ENCODE assay signal across 9 mouse cellular contexts in genomic region chr19:60891123-60891470, GRCm38 (mm10). TPM values are rescaled to one million over a fixed set of nuclear protein-coding genes. Genes with fewer than 3 reads are reported as not detected.
A peak's percentile ranks its signal among the peaks of the same experiment; 100 is the strongest.
DNase-seq lines count a peak whose midpoint lies in the region; ATAC-seq and TF ChIP-seq lines count a peak whose summit lies in the region.
"Had no signal": no experiment of that assay in that cellular context is flagged by ENCODE, and none has a peak within 500 bp of the region (broad histone marks: within the 10 kb centered on the region; RNA-seq: fewer than 3 reads in every experiment).

No protein-coding gene starts in this region.

- TF ChIP-seq EP300 in stomach, postnatal 0 days (optimal IDR thresholded peaks at IDR 0.05), result no peak

- intact Hi-C loops in gastrocnemius, adult 2 months (cut with DNase I), result loop anchor here (5.0 kb wide), 2 partner anchors 54 to 171 kb away; no protein-coding TSS in a partner anchor
- intact Hi-C loops in gastrocnemius, postnatal 36 days (cut with DNase I), result no loop called here

- 5% methylated on average over 4 of the region's 5 CpGs for WGBS in heart, embryonic 14.5 days
- 16% methylated on average over 4 of the region's 5 CpGs for WGBS in liver, embryonic 13.5 days (ENCODE audit: insufficient replicate concordance)
- WGBS in stomach, postnatal 0 days, result 5% methylated on average over 4 of the region's 5 CpGs

- DNase-seq in gastrocnemius, adult 2 months, result no peak
- DNase-seq in gastrocnemius, postnatal 36 days, result no peak
- peak; percentile 39 for DNase-seq in NIH3T3 (ENCODE audit: low read depth)
- no peak for DNase-seq in liver, embryonic 13.5 days
- no peak for DNase-seq in stomach, postnatal 0 days (ENCODE audit: low spot score)
- no peak for DNase-seq in adrenal gland, postnatal 25 days

- H3K9ac ChIP-seq in heart, embryonic 14.5 days (ENCODE audit: low read length), result peak overlapping the region; percentile 93
- peak overlapping the region; percentile 29; the same call in 1 of the 2 replicates for H3K9ac ChIP-seq in liver, embryonic 13.5 days
- H3K9ac ChIP-seq in stomach, postnatal 0 days (ENCODE audit: low read length), result no peak overlapping the region

- H3K27ac ChIP-seq in gastrocnemius, adult 2 months, result peak overlapping the region; percentile 73
- H3K27ac ChIP-seq in heart, embryonic 14.5 days (replicated peaks in 1 of 2; ENCODE audit: control insufficient read depth in 1 of 2, insufficient read depth in 1 of 2, low read depth in 2 of 2, low read length in 2 of 2), result peak overlapping the region; percentile 16 to 97; a peak in 2 of 4 replicates
- no peak overlapping the region for H3K27ac ChIP-seq in liver, embryonic 13.5 days
- H3K27ac ChIP-seq in stomach, postnatal 0 days (replicated peaks), result no peak overlapping the region

- TF ChIP-seq CTCF in gastrocnemius, adult 2 months (IDR thresholded peaks at IDR 0.05), result no peak
- no peak for TF ChIP-seq CTCF in stomach, postnatal 0 days (IDR thresholded peaks at IDR 0.05; ENCODE audit: low read depth)

- H3K4me3 ChIP-seq in gastrocnemius, adult 2 months, result peak overlapping the region; percentile 99
- peak overlapping the region; percentile 69 to 88 for H3K4me3 ChIP-seq in heart, embryonic 14.5 days (ENCODE audit: control insufficient read depth in 1 of 2, insufficient read depth in 1 of 2, low read depth in 1 of 2, low read length in 2 of 2)
- H3K4me3 ChIP-seq in liver, embryonic 13.5 days (replicated peaks), result peak overlapping the region; percentile 89
- H3K4me3 ChIP-seq in stomach, postnatal 0 days (ENCODE audit: low read depth, low read length), result peak overlapping the region; percentile 90; the same call in 1 of the 2 replicates

- no peaks in the 10 kb centered on the region for H3K9me3 ChIP-seq in heart, embryonic 14.5 days (ENCODE audit: control insufficient read depth, low read length)
- H3K9me3 ChIP-seq in liver, embryonic 13.5 days (replicated peaks), result no peaks in the 10 kb centered on the region
- H3K9me3 ChIP-seq in stomach, postnatal 0 days (ENCODE audit: control insufficient read depth, low read length), result no peaks in the 10 kb centered on the region
- H3K9me3 ChIP-seq: G1E had no signal

- H3K4me1 ChIP-seq in heart, embryonic 14.5 days (ENCODE audit: control insufficient read depth in 2 of 2, insufficient read depth in 2 of 2, low read length in 2 of 2), result peaks cover 3 to 38% of the 10 kb centered on the region in 2 experiments
- peaks cover 51% of the 10 kb centered on the region for H3K4me1 ChIP-seq in liver, embryonic 13.5 days (replicated peaks)
- no peaks in the 10 kb centered on the region for H3K4me1 ChIP-seq in stomach, postnatal 0 days (replicated peaks; ENCODE audit: control insufficient read depth, insufficient read depth)

- peak overlapping the region; percentile 82 for H3K4me2 ChIP-seq in heart, embryonic 14.5 days (ENCODE audit: low read length)
- peak overlapping the region; percentile 99 for H3K4me2 ChIP-seq in liver, embryonic 13.5 days
- peak overlapping the region; percentile 86 for H3K4me2 ChIP-seq in stomach, postnatal 0 days (replicated peaks; ENCODE audit: low read depth)

- ATAC-seq in heart, embryonic 14.5 days (ENCODE audit: insufficient number of reproducible peaks, insufficient read depth, low FRiP score, low read depth), result no peak
- no peak for ATAC-seq in liver, embryonic 13.5 days (ENCODE audit: low read depth)
- ATAC-seq in stomach, postnatal 0 days (ENCODE audit: low FRiP score, low TSS enrichment), result no peak
- ATAC-seq in erythroid progenitor cell, adult 5-6 weeks (replicated peaks; ENCODE audit: low FRiP score, poor library complexity, severe bottlenecking), result no peak

- no peaks in the 10 kb centered on the region for H3K27me3 ChIP-seq in heart, embryonic 14.5 days (ENCODE audit: control insufficient read depth, insufficient read depth, low read length)
- H3K27me3 ChIP-seq in liver, embryonic 13.5 days, result peaks cover 8% of the 10 kb centered on the region; the same call in 1 of the 2 replicates
- no peaks in the 10 kb centered on the region for H3K27me3 ChIP-seq in stomach, postnatal 0 days (ENCODE audit: control insufficient read depth, insufficient read depth, low read length)

- no peaks in the 10 kb centered on the region for H3K36me3 ChIP-seq in heart, embryonic 14.5 days (ENCODE audit: control insufficient read depth, insufficient read depth, low read length)
- no peaks in the 10 kb centered on the region for H3K36me3 ChIP-seq in liver, embryonic 13.5 days
- H3K36me3 ChIP-seq in stomach, postnatal 0 days (ENCODE audit: control insufficient read depth, insufficient read depth, low read length), result no peaks in the 10 kb centered on the region
- H3K36me3 ChIP-seq: G1E had no signal

RNA-seq across cellular contexts. Expression of gene Grk5, which starts 1.5 kb away (rescaled TPM):
- total RNA-seq in gastrocnemius, adult 2 months (2021), result 1 to 10 TPM; 3.9 to 5.4 TPM
- total RNA-seq in gastrocnemius, postnatal 36 days (2021), result 1 to 10 TPM; 3.5 to 4.1 TPM
- 4.5 TPM in 2 replicates for polyA plus RNA-seq in heart, embryonic 14.5 days (2014; fragmentation: Nextera tagmentation; extraction: Ambion mirVana)
- 0.47 and 0.96 TPM in 2 replicates for polyA plus RNA-seq in liver, embryonic 13.5 days (2015; fragmentation: Nextera tagmentation; extraction: Ambion mirVana)
- 1.0 and 1.1 TPM in 2 replicates for polyA plus RNA-seq in stomach, postnatal 0 days (2015; fragmentation: Nextera tagmentation; extraction: Ambion mirVana)
- total RNA-seq in erythroid progenitor cell, adult 5-6 weeks (2015; ENCODE audit: low replicate concordance), result 2.2 and 2.5 TPM in 2 replicates
- total RNA-seq in erythroid progenitor cell, adult 5-6 weeks (2017; ENCODE audit: low replicate concordance), result 8.0 and 11.1 TPM in 2 replicates
- total RNA-seq in adrenal gland, postnatal 25 days (2021), result 17.9 and 25.6 TPM in 2 replicates

RNA-seq across cellular contexts. Expression of gene Prdx3, which starts 16.7 kb away (rescaled TPM):
- total RNA-seq in gastrocnemius, adult 2 months (2021), result 100 to 1,000 TPM; 207 to 240 TPM
- 100 to 1,000 TPM; 205 to 207 TPM for total RNA-seq in gastrocnemius, postnatal 36 days (2021)
- 201 and 205 TPM in 2 replicates for polyA plus RNA-seq in heart, embryonic 14.5 days (2014; fragmentation: Nextera tagmentation; extraction: Ambion mirVana)
- 405 and 440 TPM in 2 replicates for polyA plus RNA-seq in liver, embryonic 13.5 days (2015; fragmentation: Nextera tagmentation; extraction: Ambion mirVana)
- polyA plus RNA-seq in stomach, postnatal 0 days (2015; fragmentation: Nextera tagmentation; extraction: Ambion mirVana), result 123 and 127 TPM in 2 replicates
- total RNA-seq in erythroid progenitor cell, adult 5-6 weeks (2015; ENCODE audit: low replicate concordance), result 158 and 178 TPM in 2 replicates
- 104 and 105 TPM in 2 replicates for total RNA-seq in erythroid progenitor cell, adult 5-6 weeks (2017; ENCODE audit: low replicate concordance)
- 795 and 810 TPM in 2 replicates for total RNA-seq in adrenal gland, postnatal 25 days (2021)

RNA-seq across cellular contexts. Expression of gene Sfxn4, which starts 29.8 kb away (rescaled TPM):
- 1 to 10 TPM; 1.6 to 4.2 TPM for total RNA-seq in gastrocnemius, adult 2 months (2021)
- total RNA-seq in gastrocnemius, postnatal 36 days (2021), result 1 to 10 TPM; 2.5 to 2.7 TPM
- polyA plus RNA-seq in heart, embryonic 14.5 days (2014; fragmentation: Nextera tagmentation; extraction: Ambion mirVana), result 7.7 and 8.5 TPM in 2 replicates
- polyA plus RNA-seq in liver, embryonic 13.5 days (2015; fragmentation: Nextera tagmentation; extraction: Ambion mirVana), result 1.0 and 1.2 TPM in 2 replicates
- 2.2 and 2.8 TPM in 2 replicates for polyA plus RNA-seq in stomach, postnatal 0 days (2015; fragmentation: Nextera tagmentation; extraction: Ambion mirVana)
- 2.9 TPM in 1 of 2 replicates, not detected in the other for total RNA-seq in erythroid progenitor cell, adult 5-6 weeks (2015; ENCODE audit: low replicate concordance)
- total RNA-seq in erythroid progenitor cell, adult 5-6 weeks (2017; ENCODE audit: low replicate concordance), result 3.0 TPM in 1 of 2 replicates, not detected in the other
- total RNA-seq in adrenal gland, postnatal 25 days (2021), result 7.6 and 8.8 TPM in 2 replicates

Comparison
In these comparisons a context has a peak if more than half of its experiments do, and no peak if none do; other contexts are left out.
1. H3K27ac ChIP-seq: peak in gastrocnemius, adult 2 months (single experiment) and heart, embryonic 14.5 days (2 of 2); none in liver, embryonic 13.5 days (single experiment) and stomach, postnatal 0 days (single experiment).
2. Peak in every context shown above with its lines, with median percentiles within 50 percentile points of each other: H3K4me3 ChIP-seq and H3K4me2 ChIP-seq.